Mouse (Mus musculus) cortical plate, adult 2 months (tissue): ENCODE measurements around the gene Gpatch4.

ENCODE experiments used
- CTCF ChIP-seq: fragments of 200-500 bp; IDR thresholded peaks from 2 replicates; pipeline ENCODE4 v1.5.1; 2011; ENCODE audit warnings: mild to moderate bottlenecking, control low read depth, low read length; ENCODE audit not compliant: insufficient read depth; ENCODE audit errors: extremely low read depth
- POLR2A ChIP-seq: fragments of 200-500 bp; IDR thresholded peaks from 2 replicates; pipeline ENCODE4 v1.6.1; 2011; ENCODE audit warnings: mild to moderate bottlenecking, low read length, control low read depth; ENCODE audit not compliant: insufficient read depth; ENCODE audit errors: extremely low read depth

DNA sequence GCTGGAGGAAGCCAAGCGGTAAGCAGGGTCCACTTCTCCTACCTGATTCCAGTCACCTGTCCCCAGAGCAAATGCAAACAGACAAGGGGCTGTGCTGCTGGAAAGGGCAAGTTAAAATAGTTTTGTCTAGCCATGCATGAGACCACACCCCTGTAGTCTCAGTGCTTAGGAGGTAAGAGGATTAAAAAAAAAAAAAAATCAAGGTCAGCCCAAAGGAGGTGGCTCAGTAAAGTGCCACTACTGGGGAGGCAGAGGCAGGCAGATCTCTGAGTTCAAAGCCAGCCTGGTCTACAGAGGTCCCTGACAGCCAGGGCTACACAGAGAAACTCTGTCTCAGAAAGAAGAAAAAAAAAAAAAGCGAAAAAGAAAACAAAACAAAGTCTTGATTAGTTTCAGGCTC is 41.1 kb downstream of the Gpatch4 start:
- TF ChIP-seq CTCF: no peak
- no peak for TF ChIP-seq POLR2A
